Mouse (Mus musculus) urinary bladder, postnatal 0 days (tissue): Measurements from ENCODE around the gene Cbwd1. TPM values are rescaled to one million over a fixed set of nuclear protein-coding genes. Genes with fewer than 3 reads are reported as not detected.

Experiments used
- microRNA-seq: library from miRNA; unstranded; fragments of <30 nt; microRNA quantifications from one replicate; pipeline ENCODE4, GENCODE M21; 2016
- polyA plus RNA-seq: library from polyadenylated mRNA; unstranded; fragments of >200 nt; fragmentation: Nextera tagmentation; extraction: Ambion mirVana; gene quantifications from 2 replicates; pipeline ENCODE4 v1.2.1, GENCODE M21; 2015

Cbwd1 gene
- polyA plus RNA-seq, result 12.2 and 14.1 TPM in 2 replicates

DNA sequence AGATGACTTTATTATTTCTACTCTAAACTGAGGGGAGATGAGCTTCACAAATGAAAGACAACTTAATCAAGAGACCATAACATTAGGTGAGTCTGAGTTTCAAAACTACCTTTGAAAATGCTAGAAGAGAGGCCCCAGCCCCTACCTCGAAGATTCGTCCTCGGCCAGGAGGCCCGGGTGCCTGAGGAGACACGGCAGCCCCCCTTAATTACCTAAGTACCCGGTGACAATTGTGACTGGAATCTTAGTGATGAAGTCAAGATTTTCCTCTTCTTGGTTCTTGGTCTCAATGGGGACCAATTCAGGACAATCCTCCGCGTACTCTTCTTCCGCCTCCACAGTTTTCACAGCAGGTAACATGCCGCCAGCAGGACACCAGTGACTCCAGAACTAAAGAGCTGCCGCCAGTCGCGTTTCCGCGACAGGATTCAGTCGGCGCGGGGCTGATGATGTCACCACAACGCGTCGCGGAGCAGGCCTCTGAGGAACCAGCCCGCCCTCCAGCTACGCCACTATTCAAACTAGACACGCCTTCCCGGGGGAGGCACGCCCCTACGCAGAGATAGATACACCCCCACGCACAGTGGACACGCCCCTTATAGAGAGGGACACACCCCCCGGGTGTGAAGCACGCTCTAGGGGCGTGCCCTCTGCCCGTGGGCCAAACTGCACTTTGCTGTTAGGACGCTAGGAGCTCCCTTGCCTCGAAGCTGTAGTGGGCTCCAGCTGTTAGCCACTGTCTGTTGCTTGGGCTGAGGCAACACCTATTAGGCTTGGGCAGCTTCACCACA lies at the start of gene Cbwd1:
Cbwd1 (minus strand) TSS at position 439 of the 791 bp plus-strand sequence.

GRCm38 (mm10) chr19:24999201-24999886 lies 37.9 kb upstream of the Cbwd1 start, which contains the start of gene Dock8:
Gene Dock8 (plus strand): TSS chr19:24999534.

DNA sequence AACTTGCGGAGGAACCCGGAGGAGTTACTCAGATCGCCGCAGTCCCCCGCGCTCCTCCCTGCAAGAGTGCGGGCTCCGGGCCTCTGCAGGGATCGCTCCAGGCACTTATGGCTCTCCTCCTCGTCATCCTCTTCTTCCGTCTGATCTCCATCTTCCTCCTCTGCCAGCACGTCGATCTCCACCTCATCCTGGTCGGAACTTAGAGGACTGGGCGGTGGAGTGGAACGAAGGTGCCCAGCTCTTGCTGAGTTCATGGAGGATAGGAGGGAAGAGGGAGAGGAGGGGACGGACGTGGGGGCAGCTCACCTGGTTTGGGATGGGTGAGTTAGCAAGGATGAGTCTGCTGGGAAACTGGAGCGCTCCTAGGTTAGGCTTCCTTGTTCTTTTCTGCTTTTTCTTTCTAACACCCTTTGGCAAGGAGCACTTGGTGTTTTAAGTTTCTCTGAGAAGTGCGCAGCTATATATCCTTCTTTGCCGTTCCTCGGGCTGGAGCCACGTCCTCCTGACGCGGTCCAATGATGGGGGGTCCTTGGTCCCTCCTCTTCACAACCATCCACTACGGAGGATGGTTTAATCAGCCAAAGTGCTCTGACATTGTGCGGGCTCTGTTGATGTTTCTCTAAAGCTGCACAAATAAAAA lies 60.7 kb downstream of the Cbwd1 start, which contains the start of gene Foxd4:
Foxd4 (minus strand) TSS at position 617 of the 640 bp plus-strand sequence.

GRCm38 (mm10) chr19:24875129-24875870 lies 86.1 kb downstream of the Cbwd1 start, which contains the start of gene Gm10053:
Gene Gm10053 (plus strand): TSS chr19:24875686.

Small RNA genes within 50 kb of the gene (microRNA-seq; reads per million reads assigned to microRNA genes)
- not detected for gene Mir3084-1

Other genes starting within 250 kb of the Cbwd1 start
- gene Pgm5, start 99.8 kb downstream of the Cbwd1 start, polyA plus RNA-seq, result 31.1 and 33.8 TPM in 2 replicates
- gene Gm10053, start 85.9 kb downstream of the Cbwd1 start, polyA plus RNA-seq, result 237 and 260 TPM in 2 replicates
- gene Foxd4, start 60.4 kb downstream of the Cbwd1 start, polyA plus RNA-seq, result not detected in 2 replicates
- 19.1 and 19.8 TPM in 2 replicates for gene Dock8, start 37.9 kb upstream of the Cbwd1 start, polyA plus RNA-seq